Mouse (Mus musculus) thymus, adult 2 months (tissue): ENCODE measurements around the gene Medag.

Source experiments
- CTCF ChIP-seq: fragments of 200-500 bp; IDR thresholded peaks from 2 replicates; pipeline ENCODE4 v1.5.1; 2012; ENCODE audit warnings: mild to moderate bottlenecking, control low read depth, low read length, moderate library complexity, borderline replicate concordance; ENCODE audit not compliant: control insufficient read depth, poor library complexity, insufficient read depth; ENCODE audit errors: extremely low read depth
- POLR2A ChIP-seq: fragments of 200-500 bp; IDR thresholded peaks from 2 replicates; pipeline ENCODE4 v1.6.1; 2012; ENCODE audit warnings: mild to moderate bottlenecking, low read length, control low read depth, moderate library complexity; ENCODE audit not compliant: control insufficient read depth, poor library complexity, insufficient read depth; ENCODE audit errors: extremely low read depth

- TF ChIP-seq CTCF = no peak
- TF ChIP-seq POLR2A = no peak
Measured at GRCm38 (mm10) chr5:149409502-149409901, 2.0 kb upstream of the Medag start.
